Mouse (Mus musculus): ENCODE measurements around the gene Foxn3.

DNA sequence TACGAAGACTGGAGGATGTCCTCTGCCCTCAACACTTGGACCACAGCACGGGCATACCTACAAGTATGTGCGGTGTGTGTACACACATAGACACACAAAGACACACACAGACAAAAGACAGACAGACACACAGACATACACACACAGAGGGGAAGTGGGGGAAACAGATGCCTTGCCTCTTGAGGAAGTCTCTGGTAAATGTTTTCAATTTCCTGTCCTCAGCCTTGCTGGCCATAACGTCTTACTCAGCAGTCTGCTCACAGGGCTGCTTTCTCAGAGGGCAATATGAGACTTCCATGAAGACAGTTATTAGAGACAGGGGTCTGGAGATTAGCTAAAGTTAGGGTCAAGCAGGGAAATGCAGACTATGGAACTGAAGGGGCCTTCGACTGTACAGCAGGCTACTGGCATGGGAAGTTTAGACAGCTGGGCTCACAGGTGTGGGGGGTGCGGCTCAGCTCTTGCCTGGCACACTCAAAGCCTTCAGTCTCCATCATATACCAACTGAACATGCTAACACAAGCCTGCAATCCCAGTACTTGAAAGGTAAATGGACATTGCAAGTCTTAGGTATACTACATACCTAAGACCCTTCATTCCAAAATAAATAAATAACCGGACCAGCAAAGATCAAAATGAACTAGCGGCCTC, 278.8 kb downstream of the Foxn3 start:
- TF ChIP-seq MAX (IDR thresholded peaks at IDR 0.05; ENCODE audit: low read depth) (no peak), MYOG (IDR thresholded peaks at IDR 0.05; ENCODE audit: control insufficient read depth in 1 of 3, insufficient read depth in 1 of 3, insufficient read length in 2 of 3, low read depth in 2 of 3) (peak in 1 of 3 experiments; percentile 51), REST (IDR thresholded peaks at IDR 0.05; ENCODE audit: insufficient read depth, insufficient read length) (no peak), TCF12 (IDR thresholded peaks at IDR 0.05; ENCODE audit: insufficient read depth, poor library complexity, severe bottlenecking) (no peak), POLR2A (IDR thresholded peaks at IDR 0.05; ENCODE audit: insufficient read length, low read depth) (no peak), CEBPB (IDR thresholded peaks at IDR 0.05; ENCODE audit: insufficient read depth, poor library complexity, severe bottlenecking) (no peak), MYOD1 (IDR thresholded peaks at IDR 0.05; ENCODE audit: control insufficient read depth in 1 of 3, insufficient read length in 2 of 3, low read depth in 2 of 3) (peak in 1 of 3 experiments; percentile 24), USF1 (IDR thresholded peaks at IDR 0.05; ENCODE audit: low read depth) (no peak)

All from myocyte (in vitro differentiated cells).